Mouse (Mus musculus) intestine, postnatal 0 days (tissue): ENCODE results near the gene Neu4. TPM values are rescaled to one million over a fixed set of nuclear protein-coding genes. Genes with fewer than 3 reads are reported as not detected.
"Not testable (repeated sequence)": the region's sequence is repeated elsewhere in the genome, so short reads cannot be mapped to it uniquely, and the experiment has no call there.

ENCODE experiments used
- ATAC-seq: fragments of 200-750 bp; cut with Nextera tagmentation; 2 replicates; pipeline ENCODE4 v1.8.0; 2017; ENCODE audit warnings: mild to moderate bottlenecking, moderate TSS enrichment, moderate library complexity
- H3K27ac ChIP-seq: fragments of 300-500 bp; sonication (generic); 2 replicates; pipeline ENCODE4 v1.5.1; 2014; ENCODE audit warnings: mild to moderate bottlenecking, low read depth, low read length, moderate library complexity
- H3K27me3 ChIP-seq: fragments of 300-500 bp; sonication (generic); replicated peaks from 2 replicates; pipeline ENCODE4 v1.6.1; 2014; ENCODE audit warnings: low read length, mixed read lengths; ENCODE audit not compliant: control insufficient read depth, insufficient read depth
- H3K36me3 ChIP-seq: fragments of 300-500 bp; sonication (generic); 2 replicates; pipeline ENCODE4 v1.6.1; 2014; ENCODE audit warnings: mild to moderate bottlenecking, moderate library complexity; ENCODE audit not compliant: control insufficient read depth, insufficient read depth
- H3K4me1 ChIP-seq: fragments of 300-500 bp; sonication (generic); replicated peaks from 2 replicates; pipeline ENCODE4 v1.6.1; 2014; ENCODE audit warnings: antibody characterized with exemption, low read length, mixed read lengths; ENCODE audit not compliant: control insufficient read depth, insufficient read depth
- H3K4me2 ChIP-seq: fragments of 300-500 bp; sonication (generic); replicated peaks from 2 replicates; pipeline ENCODE4 v1.6.1; 2014; ENCODE audit warnings: low read depth, mild to moderate bottlenecking, moderate library complexity
- H3K4me3 ChIP-seq: fragments of 300-500 bp; sonication (generic); 2 replicates; pipeline ENCODE4 v1.5.1; 2014; ENCODE audit warnings: low read depth, low read length
- H3K9ac ChIP-seq: fragments of 300-500 bp; sonication (generic); 2 replicates; pipeline ENCODE4 v1.6.1; 2014; ENCODE audit warnings: mild to moderate bottlenecking, low read depth, low read length
- H3K9me3 ChIP-seq: fragments of 300-500 bp; sonication (generic); 2 replicates; pipeline ENCODE4 v1.6.1; 2016; ENCODE audit warnings: mixed run types; ENCODE audit not compliant: control insufficient read depth
- CTCF ChIP-seq: sonication (generic); IDR thresholded peaks from 2 replicates; pipeline ENCODE4 v1.5.1; 2016; ENCODE audit warnings: low read depth, mild to moderate bottlenecking, control low read depth, antibody characterized with exemption, moderate library complexity
- WGBS: fragments of 180-500 bp; shearing (Covaris S2); extraction: QIAGEN DNeasy Blood & Tissue Kit; methylation state at CpG from one replicate; pipeline ENCODE4 v1.1.7; 2014; 5-methylcytosine and 5-hydroxymethylcytosine counted together
- polyA plus RNA-seq: library from polyadenylated mRNA; unstranded; fragments of >200 nt; fragmentation: Nextera tagmentation; extraction: Ambion mirVana; gene quantifications from 2 replicates; pipeline ENCODE4 v1.2.1, GENCODE M21; 2015

Neu4 gene
- not detected in 2 replicates for polyA plus RNA-seq

- no peak for TF ChIP-seq CTCF
- H3K36me3 ChIP-seq, result no peaks in the 10 kb centered on the region
- no peak for ATAC-seq
- no peaks in the 10 kb centered on the region for H3K4me1 ChIP-seq
- H3K27ac ChIP-seq, result no peak within 1 kb of the TSS
- H3K9ac ChIP-seq, result no peak within 1 kb of the TSS
- no peak within 1 kb of the TSS for H3K4me3 ChIP-seq
- WGBS, result 81% methylated on average over 6 of the region's 6 CpGs
- H3K27me3 ChIP-seq, result no peaks in the 10 kb centered on the region
- no peak within 1 kb of the TSS for H3K4me2 ChIP-seq
- H3K9me3 ChIP-seq, result no peaks in the 10 kb centered on the region
Observed at GRCm38 (mm10) chr1:94020151-94020550, at the start of gene Neu4. Neu4 (plus strand) TSS chr1:94020451.

DNA sequence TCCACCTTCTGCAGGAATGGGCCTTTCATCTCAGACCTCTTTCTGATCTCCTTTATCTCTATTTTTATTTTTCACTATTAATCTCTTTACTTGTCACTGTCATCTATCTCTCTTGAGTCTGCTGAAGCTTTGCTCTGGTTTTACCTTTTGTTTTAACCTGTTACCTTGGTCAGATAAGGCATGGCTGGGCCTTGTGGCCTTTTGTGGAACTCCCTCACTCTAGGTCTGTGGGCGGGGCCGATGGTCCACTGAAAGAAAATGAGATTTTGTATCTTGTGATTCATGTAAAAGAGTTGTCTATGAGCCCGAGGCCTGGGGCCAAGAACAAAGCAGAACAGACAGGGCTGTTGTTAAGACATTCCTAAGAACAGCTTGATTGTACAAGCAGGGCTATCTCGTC lies 49.5 kb upstream of the Neu4 start:
- H3K27me3 ChIP-seq, H3K36me3 ChIP-seq, H3K4me3 ChIP-seq, H3K9me3 ChIP-seq, H3K27ac ChIP-seq, H3K4me2 ChIP-seq, H3K9ac ChIP-seq, H3K4me1 ChIP-seq: not testable (repeated sequence)
- no CpG with 5 or more reads among the region's 4 CpGs for WGBS
- ATAC-seq, result peak; percentile 61

DNA sequence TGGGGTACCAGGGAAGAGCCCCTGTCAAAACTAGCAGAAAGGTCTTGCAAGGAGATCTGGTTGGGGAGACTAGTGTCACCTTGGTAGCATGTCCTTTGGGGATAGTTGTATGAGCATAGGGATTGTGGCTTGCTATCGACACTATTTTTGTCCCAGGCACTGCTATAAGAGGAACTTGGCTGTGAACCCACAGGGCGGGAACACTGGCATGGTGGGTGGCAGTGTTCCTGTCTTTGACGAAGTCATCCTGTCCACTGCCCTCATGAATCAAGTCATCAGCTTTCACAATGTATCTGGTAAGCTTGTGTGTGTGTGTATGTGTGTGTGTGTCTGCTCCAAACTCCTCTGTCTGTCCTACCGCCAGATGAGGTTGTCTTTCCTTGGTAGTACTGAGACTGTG lies 44.5 kb upstream of the Neu4 start:
- H3K27me3 ChIP-seq, ATAC-seq, H3K4me3 ChIP-seq, H3K36me3 ChIP-seq, H3K4me2 ChIP-seq, H3K9ac ChIP-seq, H3K27ac ChIP-seq, H3K9me3 ChIP-seq, H3K4me1 ChIP-seq: not testable (repeated sequence)
- WGBS, result no CpG with 5 or more reads among the region's 4 CpGs

GRCm38 (mm10) chr1:93978287-93978686 lies 42.0 kb upstream of the Neu4 start:
- H3K36me3 ChIP-seq, H3K4me1 ChIP-seq, H3K4me2 ChIP-seq, H3K9ac ChIP-seq, H3K4me3 ChIP-seq, H3K27ac ChIP-seq, H3K27me3 ChIP-seq, H3K9me3 ChIP-seq: not testable (repeated sequence)
- peak; percentile 34; the same call in 1 of the 2 replicates for ATAC-seq
- WGBS, result no CpG with 5 or more reads among the region's 7 CpGs

DNA sequence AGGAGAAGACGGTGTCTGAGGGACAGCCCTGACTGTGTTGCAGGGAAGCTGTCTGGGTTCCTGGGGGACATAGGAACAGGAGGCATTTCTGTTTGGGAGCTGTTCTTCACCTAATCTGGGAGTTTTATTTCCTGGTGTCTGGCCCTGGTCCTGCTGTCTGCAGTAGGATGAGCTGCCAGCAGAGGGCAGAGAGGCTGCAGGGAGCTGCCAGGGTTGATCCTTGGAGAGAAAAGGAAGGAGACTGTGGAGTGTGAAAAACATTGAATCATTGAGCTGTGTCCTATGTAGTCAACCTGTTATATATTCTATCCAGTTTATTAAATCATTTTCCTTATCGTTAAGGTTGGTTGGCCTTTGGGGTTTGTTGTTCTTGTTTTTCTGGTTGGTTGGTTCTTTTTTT lies 39.3 kb upstream of the Neu4 start:
- H3K36me3 ChIP-seq, H3K27me3 ChIP-seq: not testable (repeated sequence)

DNA sequence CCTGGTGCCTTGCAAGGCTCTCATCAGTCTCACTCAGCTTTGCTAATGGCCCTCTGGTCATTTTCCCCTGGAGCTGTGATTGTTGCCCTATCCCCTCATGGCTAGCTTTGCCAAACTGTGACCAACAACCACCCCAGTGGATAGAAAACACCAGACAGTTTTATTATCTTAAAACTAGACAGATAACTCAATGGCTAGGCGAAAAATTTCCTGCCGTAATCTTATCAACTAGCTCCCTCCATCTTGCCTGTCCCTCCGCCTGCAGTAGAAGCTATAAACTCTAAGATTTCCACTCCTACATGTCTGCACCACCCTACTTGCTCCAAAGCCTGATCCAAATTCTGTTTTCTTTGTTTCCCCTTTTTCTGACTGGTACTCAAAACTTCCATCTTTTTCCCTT lies 34.1 kb upstream of the Neu4 start:
- ATAC-seq, result no peak
- TF ChIP-seq CTCF, result no peak
- no peak overlapping the region for H3K27ac ChIP-seq

More for the DNA sequence above, 39.3 kb upstream of the Neu4 start:
- H3K4me1 ChIP-seq, H3K27ac ChIP-seq, H3K4me2 ChIP-seq, H3K9ac ChIP-seq, H3K4me3 ChIP-seq, ATAC-seq, H3K9me3 ChIP-seq: not testable (repeated sequence)
- no CpG with 5 or more reads among the region's 2 CpGs for WGBS

DNA sequence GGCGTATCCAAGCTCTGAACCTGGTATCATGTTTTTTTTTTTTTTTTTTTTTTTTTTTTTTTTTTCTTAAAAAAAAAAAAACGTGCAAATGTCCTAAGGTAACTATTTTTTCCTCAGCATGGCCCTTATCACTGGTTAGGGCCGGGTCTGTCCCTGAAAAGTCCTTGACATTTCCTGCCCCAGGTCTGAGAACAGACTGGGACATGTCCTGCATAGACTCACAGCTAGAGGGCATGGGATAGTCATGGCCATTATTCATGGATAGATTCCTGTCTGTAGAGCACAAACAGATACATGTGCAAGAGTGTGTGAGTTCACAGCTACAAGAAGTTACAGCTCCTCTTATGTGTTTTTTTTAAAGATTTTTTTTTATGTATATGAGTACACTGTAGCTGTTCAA lies 31.5 kb upstream of the Neu4 start:
- no peaks in the 10 kb centered on the region for H3K27me3 ChIP-seq
- peak; percentile 31; the same call in 1 of the 2 replicates for TF ChIP-seq CTCF
- H3K4me3 ChIP-seq, result no peak overlapping the region
- no peaks in the 10 kb centered on the region for H3K4me1 ChIP-seq
- no peak overlapping the region for H3K27ac ChIP-seq
- H3K9me3 ChIP-seq, result no peaks in the 10 kb centered on the region
- H3K36me3 ChIP-seq, result no peaks in the 10 kb centered on the region; the same call in 1 of the 2 replicates
- H3K9ac ChIP-seq, result no peak overlapping the region
- WGBS, result 50% methylated on average over 3 of the region's 3 CpGs
- H3K4me2 ChIP-seq, result no peak overlapping the region
- no peak for ATAC-seq

More for the DNA sequence above, 34.1 kb upstream of the Neu4 start:
- Histone ChIP-seq H3K27me3 (no peaks in the 10 kb centered on the region), H3K4me3 (no peak overlapping the region), H3K4me2 (no peak overlapping the region), H3K9me3 (no peaks in the 10 kb centered on the region), H3K36me3 (no peaks in the 10 kb centered on the region; the same call in 1 of the 2 replicates), H3K4me1 (no peaks in the 10 kb centered on the region), H3K9ac (no peak overlapping the region)
- 53% methylated on average over 3 of the region's 3 CpGs for WGBS

DNA sequence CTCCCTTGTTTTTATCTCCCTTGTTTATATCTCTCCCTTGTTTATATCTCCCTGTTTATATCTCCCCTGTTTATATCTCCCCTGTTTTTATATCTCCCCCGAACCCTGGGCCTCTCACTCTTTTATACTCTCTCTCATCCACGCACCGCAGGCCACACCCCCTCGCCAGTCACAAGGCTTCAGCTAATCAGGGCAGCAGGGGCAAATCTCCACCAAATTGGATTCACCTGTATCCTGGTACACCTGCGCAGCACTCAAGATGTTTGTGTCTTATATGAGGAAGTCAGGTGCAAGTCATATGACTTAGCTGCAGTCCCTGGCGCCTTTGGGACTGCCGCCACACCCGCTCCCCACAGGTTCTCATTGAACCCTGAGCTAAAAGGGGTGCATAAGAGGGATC lies 30.0 kb upstream of the Neu4 start, which contains the start of gene Gal3st2c:
Gene Gal3st2c (plus strand): TSS at position 301 of the 400 bp plus-strand sequence.
- H3K4me2 ChIP-seq, H3K36me3 ChIP-seq, H3K4me1 ChIP-seq, H3K27me3 ChIP-seq, ATAC-seq, H3K4me3 ChIP-seq, H3K9me3 ChIP-seq, H3K27ac ChIP-seq, H3K9ac ChIP-seq: not testable (repeated sequence)
- 70% methylated on average over 7 of the region's 8 CpGs for WGBS

GRCm38 (mm10) chr1:93991068-93991467 lies 29.2 kb upstream of the Neu4 start:
- not testable (repeated sequence) for H3K9ac ChIP-seq, H3K4me1 ChIP-seq, H3K4me2 ChIP-seq, H3K27ac ChIP-seq, H3K4me3 ChIP-seq, H3K27me3 ChIP-seq, ATAC-seq, H3K36me3 ChIP-seq, H3K9me3 ChIP-seq
- WGBS, result 75% methylated on average over 2 of the region's 2 CpGs

DNA sequence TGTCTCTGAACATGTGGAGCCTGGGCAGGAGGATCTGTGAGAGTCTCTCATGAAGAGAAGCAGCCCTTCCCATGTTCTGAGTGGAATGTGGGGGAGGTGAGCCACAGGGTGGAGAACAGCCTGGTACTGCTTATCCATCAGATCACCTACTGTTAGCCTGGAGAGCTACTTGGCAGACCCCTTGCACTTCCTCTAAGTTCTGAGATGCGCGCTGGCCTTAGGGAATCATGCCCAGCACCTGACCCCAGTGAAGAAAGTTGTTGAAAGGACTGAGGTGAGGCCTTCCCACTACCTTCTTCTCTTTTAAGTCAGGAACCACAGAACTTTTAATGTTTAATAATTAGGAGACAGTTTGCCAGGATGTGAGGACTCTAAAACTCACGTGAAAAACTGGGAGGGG lies 28.8 kb upstream of the Neu4 start:
- not testable (repeated sequence) for H3K36me3 ChIP-seq, H3K9me3 ChIP-seq, H3K27ac ChIP-seq, H3K27me3 ChIP-seq, H3K4me1 ChIP-seq, H3K4me2 ChIP-seq, H3K9ac ChIP-seq, ATAC-seq, H3K4me3 ChIP-seq
- 79% methylated on average over 3 of the region's 3 CpGs for WGBS
